Mouse (Mus musculus) layer of hippocampus, adult 2 months (tissue): ENCODE results near the gene Fhod1. TPM values are rescaled to one million over a fixed set of nuclear protein-coding genes. Genes with fewer than 3 reads are reported as not detected.

Source experiments
- DNase-seq, 2 experiments: peaks; one replicate each; pipeline ENCODE4 v3.0.0; 2022; ENCODE audit warnings: low spot score in 2 of 2
- H3K27ac ChIP-seq: fragments of 200-600 bp; 2 replicates; pipeline ENCODE4 v1.8.1; 2022
- H3K4me3 ChIP-seq: fragments of 200-600 bp; 2 replicates; pipeline ENCODE4 v1.8.1; 2022; ENCODE audit warnings: mild to moderate bottlenecking
- CTCF ChIP-seq: fragments of 200-600 bp; conservative IDR thresholded peaks from 2 replicates; pipeline ENCODE4 v1.8.1; 2022; ENCODE audit warnings: antibody characterized with exemption, mild to moderate bottlenecking, moderate library complexity
- total RNA-seq, 2 experiments: library from RNA; stranded (reverse); gene quantifications; 2 replicates each; pipeline ENCODE4 v1.2.3; 2021

The Fhod1 gene
- total RNA-seq, 2 experiments from 2014 or later: 2.0 to 2.1 TPM

DNA sequence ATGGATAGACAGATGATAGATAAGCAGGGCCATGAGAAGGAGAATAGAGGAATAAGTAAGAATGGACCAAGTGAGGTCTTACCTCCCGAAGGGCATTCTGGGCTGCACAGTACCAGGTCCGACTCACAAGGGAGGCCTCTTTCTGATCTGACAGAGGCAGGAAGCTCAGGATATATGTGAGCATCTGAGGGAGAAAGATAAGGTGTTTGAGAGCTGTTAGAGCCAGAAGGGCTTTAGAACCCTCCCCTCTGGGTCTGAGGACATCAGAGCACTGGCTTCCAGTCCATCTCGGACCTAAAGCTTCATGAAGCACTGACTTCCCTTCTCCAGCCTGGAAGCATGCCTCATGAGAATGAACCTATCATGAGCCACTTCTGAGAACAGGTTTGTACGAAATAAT is 24.6 kb downstream of the Fhod1 start:
- DNase-seq: no peak
- TF ChIP-seq CTCF: no peak
- H3K4me3 ChIP-seq: no peak overlapping the region
- no peak overlapping the region for H3K27ac ChIP-seq

DNA sequence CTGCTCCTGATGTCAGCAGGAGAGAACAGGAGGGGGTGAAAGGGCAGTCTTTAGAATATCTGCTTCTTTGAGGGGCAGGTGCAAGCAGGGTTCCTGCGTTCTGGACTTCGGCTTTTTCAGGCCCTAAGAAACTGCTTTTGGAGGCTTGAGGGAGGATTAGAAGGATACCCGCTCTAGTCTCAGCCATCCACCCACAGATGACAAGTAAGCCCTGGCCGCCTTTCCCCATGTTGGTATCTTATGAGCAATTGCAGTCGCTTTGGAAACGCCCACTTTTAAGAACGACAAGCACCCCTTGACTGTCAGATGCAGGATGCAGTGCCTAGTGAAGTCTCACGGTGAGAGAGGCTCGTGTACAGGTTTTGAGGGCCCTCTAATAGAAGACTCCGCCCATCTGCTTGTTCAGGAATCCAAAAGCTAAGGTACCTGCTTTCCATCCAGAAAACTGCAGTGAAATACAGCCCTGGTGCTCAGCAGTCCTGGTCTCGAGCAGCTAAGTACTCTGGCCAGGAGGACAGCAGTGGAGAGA is 29.0 kb downstream of the Fhod1 start:
- TF ChIP-seq CTCF: no peak
- Histone ChIP-seq H3K4me3 (no peak overlapping the region), H3K27ac (no peak overlapping the region)
- DNase-seq: no peak

DNA sequence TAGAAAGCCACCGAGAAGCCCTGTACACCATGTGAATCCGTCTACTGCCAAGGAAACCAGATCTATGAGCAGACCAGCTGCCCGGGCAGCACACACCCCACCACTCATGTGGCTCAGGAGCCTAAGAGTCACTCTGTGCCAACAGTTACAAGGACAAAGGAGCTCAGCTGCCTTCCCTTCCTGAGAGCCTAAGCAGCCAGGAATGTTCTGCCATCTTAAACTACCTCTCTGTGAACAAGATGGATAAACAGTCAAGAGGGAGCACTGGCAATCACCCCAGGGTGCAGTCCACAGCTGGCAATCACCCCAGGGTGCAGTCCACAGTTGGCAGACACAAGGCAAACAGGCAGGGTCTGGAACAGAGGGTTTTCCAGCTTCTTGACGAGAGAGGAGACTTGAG is 29.8 kb downstream of the Fhod1 start:
- Histone ChIP-seq H3K27ac (no peak overlapping the region; the same call in 1 of the 2 replicates), H3K4me3 (no peak overlapping the region)
- DNase-seq: no peak
- no peak for TF ChIP-seq CTCF

DNA sequence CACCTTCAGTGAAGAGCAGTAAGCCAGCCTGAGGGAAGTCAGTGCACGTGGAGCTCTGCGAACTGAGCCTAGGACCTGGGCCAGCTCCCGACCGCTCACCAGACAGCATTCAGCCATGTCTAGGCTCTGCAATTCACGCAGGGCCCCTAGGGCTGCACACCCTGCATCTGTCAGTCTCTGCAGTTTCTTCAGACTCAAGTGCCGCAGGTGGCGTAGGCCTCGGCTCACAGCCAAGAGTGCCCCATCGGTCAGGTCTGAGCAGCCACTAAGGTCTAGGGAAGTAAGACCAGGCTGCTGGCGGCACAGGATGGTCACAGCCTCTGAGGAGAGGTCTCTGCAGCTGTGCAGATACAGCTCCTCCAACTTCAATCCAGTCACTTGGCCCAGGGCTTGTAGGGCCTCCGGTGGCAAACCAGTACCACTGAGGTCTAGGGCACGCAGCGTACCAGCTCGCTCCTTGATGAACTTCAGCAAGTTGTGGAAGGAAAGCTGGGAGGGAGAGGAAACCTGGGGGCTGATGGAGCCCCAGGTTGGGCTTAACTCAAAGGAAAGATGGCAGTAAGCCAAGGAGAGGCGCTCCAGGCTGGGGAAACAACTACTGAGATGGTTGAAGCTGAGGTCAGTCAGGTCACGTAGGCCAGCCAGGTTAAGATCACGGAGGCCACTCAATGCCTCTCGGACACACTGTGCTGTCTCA is 32.5 kb downstream of the Fhod1 start:
- no peak for DNase-seq
- TF ChIP-seq CTCF: no peak
- Histone ChIP-seq H3K4me3 (no peak overlapping the region), H3K27ac (no peak overlapping the region)

DNA sequence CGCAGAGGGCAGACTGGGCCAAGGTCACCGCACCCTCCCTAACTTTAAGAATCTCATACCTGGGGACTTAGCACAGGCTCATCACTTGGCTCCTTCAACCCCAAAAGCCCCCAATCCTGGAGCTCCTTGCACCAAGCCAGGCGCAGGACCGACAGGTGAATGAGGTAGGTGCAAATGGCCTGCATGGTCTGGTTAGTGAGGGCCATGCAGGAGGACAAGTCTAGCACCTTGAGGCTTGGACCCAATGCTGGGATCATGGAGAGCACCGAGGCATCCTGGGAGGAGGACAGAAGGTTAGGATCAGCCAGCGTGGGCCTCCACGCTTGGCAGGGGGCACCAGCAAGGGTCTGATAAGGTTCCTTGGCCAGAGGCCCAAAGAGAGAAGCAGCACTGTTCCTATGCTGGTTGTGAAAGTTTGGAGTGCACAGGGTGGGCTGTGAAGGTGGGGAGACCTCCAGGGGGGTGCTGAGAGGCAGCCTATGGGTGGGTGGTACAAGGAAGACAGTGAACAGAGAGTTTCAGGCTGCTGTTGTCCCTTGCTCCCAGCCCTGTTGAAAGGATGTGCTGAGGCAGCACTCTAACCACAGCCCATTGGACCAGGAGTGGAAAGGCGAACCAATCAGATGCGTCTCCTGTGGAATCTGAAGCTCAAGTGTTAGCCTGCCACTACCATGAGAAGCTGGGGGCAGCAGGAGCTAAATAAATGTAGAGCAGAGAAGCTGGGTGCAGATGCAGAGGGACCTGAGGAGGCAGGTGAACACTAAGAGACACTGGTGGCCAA is 33.9 kb downstream of the Fhod1 start:
- DNase-seq: no peak
- no peak for TF ChIP-seq CTCF
- no peak overlapping the region for H3K4me3 ChIP-seq
- H3K27ac ChIP-seq: no peak overlapping the region

DNA sequence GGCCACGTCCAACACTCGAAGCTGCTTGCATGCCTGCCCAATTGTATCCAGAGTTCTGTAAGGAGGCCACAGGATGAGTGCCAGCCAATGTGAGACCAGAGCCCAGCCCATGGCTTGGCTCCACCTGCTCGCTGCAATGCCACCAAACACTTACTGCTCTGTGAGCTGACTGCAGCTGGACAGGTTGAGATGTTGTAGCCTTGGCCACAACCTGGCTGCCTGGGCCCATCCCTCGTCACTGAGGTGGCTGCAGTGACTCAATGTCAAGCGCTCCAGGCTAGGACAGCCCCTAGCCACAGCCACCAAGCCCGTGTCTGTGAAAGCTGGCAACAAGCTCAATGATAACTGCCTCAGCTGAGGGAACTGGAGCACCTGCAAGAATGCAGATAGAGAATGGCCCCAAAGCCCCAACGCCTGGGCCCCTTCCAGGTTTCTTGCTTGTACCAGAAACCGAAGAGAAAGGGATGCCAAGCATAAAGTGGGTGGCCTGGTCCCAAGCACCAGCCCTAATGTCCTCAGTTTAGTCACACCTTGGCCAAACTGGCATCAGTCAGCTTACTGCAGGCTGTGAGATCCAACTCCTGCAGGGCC is 34.8 kb downstream of the Fhod1 start:
- DNase-seq: no peak
- no peak for TF ChIP-seq CTCF
- H3K4me3 ChIP-seq: no peak overlapping the region
- H3K27ac ChIP-seq: no peak overlapping the region

DNA sequence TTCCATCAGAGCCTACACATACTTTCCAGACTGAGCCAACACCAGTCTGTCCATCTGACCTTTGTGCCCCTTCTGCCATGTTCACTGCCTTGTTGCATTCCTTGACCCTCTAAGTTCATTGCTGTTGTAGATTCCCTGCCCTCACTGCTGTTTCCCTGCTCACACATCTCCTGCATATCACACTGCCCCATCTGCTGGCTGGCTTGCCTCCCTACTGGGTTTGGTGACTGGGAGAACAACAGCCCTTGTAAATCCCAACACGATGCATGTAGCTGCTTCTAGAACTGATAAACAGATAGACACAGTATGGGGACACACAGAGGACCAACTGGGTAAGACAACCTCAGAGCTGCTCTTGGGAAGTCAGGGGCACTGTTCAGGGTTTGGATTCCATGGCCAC is 36.0 kb downstream of the Fhod1 start:
- TF ChIP-seq CTCF: peak; percentile 42
- DNase-seq: no peak
- Histone ChIP-seq H3K27ac (no peak overlapping the region; the same call in 1 of the 2 replicates), H3K4me3 (no peak overlapping the region)

DNA sequence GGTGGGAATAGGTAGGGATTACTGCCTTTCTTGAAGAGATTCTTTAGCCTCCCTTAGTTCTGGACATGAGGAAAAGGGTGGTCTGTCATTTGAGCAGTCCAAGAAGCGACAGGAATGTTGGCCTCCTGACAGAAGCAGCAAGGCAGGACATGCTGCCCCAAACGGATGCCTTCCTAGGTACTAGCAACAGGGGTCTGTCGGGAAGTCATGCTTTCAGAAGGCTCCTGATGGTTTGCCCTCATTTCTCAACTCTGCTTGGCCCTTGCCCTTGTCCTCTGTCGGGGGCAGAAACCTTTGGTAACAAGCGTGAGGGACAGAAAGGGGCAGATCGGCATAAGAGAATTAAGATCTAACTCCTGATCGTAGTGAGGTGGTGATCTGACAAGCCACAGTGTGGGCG is 37.6 kb downstream of the Fhod1 start:
- no peak overlapping the region for H3K27ac ChIP-seq
- H3K4me3 ChIP-seq: no peak overlapping the region
- no peak for DNase-seq
- no peak for TF ChIP-seq CTCF

DNA sequence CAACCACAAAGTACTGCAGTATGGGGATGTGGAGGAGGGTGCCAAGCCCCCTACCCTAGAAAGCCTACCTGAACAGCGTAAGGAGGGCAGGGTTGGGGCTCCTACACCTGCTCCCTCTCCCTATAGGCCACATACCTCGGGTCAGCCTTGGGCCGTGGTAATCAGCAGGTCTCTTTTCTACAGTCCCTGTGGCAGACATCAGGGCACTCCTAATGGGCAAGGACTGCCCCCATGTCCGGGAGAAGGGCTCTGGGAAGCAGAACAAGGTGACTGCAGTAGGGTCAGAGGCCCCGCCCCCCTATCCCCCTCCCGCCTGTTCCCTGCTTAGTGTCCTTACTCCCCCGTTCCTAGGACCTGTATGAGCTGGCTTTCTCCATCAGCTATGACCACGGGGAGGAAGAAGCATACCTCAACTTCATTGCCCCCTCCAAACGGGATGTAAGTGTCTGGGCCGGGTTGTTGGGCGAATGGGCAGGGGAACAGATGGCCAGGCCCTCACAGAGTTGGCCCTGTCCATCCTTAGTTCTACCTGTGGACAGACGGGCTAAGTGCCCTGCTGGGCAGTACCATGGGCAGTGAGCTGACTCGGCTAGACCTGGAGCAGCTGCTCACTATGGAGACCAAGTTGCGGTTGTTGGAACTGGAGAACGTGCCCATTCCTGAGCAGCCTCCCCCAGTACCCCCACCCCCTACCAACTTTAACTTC is 38.5 kb downstream of the Fhod1 start:
- Histone ChIP-seq H3K27ac (no peak overlapping the region), H3K4me3 (no peak overlapping the region)
- TF ChIP-seq CTCF: no peak
- DNase-seq: no peak

DNA sequence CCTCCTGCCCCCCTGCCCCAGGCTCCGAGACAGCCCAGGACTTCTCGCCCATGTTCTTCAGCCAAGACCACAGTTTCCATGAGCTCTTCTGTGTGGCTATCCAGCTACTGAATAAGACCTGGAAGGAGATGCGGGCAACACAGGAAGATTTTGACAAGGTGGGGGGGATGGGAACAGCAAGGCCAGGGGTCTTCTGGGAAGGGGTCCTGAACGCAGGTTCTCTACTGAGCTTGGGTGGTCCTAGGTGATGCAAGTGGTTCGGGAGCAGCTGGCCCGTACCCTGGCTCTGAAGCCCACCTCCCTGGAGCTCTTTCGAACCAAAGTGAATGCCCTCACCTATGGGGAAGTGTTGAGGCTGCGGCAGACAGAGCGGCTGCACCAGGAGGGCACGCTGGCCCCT is 39.3 kb downstream of the Fhod1 start:
- TF ChIP-seq CTCF: no peak
- no peak for DNase-seq
- Histone ChIP-seq H3K4me3 (no peak overlapping the region), H3K27ac (no peak overlapping the region)

DNA sequence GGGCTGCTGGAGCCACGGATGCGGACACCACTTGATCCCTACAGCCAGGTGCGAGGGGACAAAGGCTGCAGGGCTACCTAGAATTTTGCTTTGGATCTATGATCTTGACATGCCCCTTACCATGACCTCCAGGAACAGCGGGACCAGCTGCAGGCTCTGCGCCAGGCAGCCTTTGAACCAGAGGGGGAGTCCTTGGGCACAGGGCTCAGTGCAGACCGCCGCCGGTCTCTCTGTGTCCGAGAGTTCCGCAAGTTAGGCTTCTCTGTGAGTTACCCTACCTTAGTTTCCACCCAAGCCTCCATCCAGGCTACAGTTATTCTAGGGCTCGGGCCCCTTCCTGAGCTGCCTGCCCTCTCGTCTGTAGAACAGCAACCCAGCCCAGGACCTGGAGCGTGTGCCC is 40.1 kb downstream of the Fhod1 start:
- H3K4me3 ChIP-seq: no peak overlapping the region
- no peak for DNase-seq
- no peak overlapping the region for H3K27ac ChIP-seq
- no peak for TF ChIP-seq CTCF

DNA sequence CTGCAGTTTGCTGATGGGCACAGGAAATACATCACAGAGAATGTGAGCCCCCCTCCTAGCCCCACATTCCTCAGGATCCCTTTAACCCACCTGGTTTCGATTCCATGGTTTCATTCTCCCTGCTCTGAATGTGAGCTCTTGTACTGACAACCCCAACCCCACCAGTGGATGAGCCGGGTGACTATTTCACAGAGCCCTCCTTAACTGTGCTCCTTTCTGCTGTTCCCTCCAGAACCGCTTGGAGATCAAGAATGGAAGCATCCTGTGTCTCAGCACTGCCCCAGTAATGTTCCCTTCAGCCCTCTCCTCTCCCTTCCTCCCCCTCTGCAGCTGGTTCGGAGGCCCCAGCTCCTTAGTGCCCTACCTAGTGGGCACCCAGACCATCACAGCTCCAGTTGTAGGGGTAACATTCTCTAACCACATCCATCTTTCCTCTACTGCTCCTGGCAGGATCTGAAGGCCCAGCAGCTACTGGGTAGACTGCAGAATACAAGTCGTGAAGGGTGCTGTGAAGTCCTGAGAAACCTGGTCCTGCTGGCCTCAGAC is 41.5 kb downstream of the Fhod1 start:
- TF ChIP-seq CTCF: peak; percentile 49
- Histone ChIP-seq H3K27ac (peak overlapping the region; percentile 76), H3K4me3 (peak overlapping the region; percentile 40)
- DNase-seq: no peak
